Mouse (Mus musculus): Measurements from ENCODE around the gene D3Ertd751e.

The D3Ertd751e gene

DNA sequence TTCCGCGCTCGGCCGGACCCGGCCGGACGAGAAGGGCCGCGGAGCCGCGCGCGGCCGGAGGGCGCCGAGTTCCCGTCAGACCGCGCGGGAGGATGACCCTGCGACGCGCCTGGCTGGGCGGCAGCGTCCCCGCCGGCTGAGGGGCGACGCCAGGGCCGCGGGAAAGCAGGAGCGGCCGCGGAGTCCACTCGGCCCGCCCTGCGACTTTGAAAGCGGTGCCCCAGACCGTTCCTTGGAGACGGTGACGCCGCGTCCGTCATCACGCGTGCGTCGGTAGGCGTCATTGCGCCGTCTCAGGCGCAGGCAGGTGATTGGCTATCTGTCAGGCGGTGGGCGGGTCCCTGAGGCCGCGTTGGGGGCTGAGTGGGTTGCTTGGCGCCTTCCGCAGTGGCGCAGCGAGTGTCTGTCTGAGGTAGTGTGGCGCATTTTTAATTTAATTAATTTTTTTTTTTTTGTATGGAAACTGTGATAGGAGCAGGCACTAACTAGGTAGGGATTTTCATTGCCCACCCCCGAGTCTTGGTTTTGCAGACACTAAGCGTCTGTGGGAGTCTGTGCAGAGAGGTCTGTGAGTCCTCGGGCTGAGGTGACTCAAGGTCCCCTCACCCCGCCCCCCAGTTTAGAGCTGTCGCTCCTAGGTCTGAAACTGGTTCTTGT lies at the start of gene D3Ertd751e, which contains the start of gene Sclt1:
TSS of gene D3Ertd751e (plus strand) at position 334 of the 657 bp plus-strand sequence.
TSS of gene Sclt1 (minus strand) at position 237 of the 657 bp plus-strand sequence.
- in situ Hi-C loops (cut with MboI; ENCODE audit: unreplicated experiment in 2 of 2): loop anchor here in 1 of 2 experiments (25.0 kb wide), 2 partner anchors 655 to 930 kb away; partner anchors contain the start of genes Pgrmc2 and Plk4

DNA sequence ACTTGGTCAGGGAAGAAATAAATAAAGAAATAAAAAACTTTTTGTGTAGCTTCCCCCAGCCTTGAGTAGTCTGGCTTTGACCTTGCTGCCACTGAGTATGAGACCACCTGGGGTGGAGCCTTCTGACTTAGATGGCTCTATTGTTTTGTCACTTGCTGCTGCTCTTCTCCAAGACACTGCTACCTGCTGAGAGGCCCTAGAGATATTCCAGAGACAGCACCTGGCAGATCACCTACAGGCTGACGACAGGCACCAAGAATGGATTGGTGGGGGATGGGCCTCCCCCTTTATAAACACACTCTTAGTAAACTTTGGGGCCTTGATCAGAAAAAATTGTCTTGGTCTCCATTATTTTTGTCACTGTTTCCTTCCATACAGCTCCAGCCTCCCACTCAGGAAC lies 46.7 kb upstream of the D3Ertd751e start:
- in situ Hi-C loops (cut with MboI; ENCODE audit: unreplicated experiment in 2 of 2): no loop called here

DNA sequence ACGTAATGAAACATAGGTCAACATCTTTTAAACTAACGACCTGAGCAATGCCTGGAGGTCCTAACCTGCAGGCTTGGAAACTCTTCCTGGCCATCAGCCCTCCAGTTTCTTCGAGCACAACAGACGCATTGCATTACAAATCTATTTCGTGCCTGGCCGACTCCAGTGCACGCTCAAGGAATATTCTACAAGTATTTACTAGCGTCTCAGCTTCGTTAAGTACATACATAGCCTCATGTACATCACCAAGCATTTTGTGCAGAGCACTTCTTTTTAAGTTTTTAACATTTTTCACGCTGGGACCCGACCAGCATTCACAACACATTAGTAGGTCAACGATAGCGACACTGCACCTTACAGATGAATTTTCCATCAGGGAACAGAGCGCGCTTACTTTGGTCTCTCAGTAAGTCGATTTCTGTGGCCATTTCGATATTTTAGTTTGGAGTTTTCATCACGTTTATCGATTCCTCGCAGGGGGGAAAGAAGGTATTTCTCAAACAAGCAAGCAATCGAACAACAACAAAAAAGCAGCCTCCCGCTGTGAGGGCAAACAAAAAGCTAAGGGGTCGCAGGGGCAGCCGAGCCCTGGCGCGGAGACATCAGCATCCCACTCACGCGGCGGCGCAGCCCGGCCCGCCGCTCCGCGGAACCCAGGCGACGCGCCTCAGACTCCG lies 672 bp upstream of the D3Ertd751e start:
- in situ Hi-C loops (cut with MboI; ENCODE audit: unreplicated experiment in 2 of 2): loop anchor here in 1 of 2 experiments (25.0 kb wide), 2 partner anchors 654 to 929 kb away; partner anchors contain the start of genes Pgrmc2 and Plk4

DNA sequence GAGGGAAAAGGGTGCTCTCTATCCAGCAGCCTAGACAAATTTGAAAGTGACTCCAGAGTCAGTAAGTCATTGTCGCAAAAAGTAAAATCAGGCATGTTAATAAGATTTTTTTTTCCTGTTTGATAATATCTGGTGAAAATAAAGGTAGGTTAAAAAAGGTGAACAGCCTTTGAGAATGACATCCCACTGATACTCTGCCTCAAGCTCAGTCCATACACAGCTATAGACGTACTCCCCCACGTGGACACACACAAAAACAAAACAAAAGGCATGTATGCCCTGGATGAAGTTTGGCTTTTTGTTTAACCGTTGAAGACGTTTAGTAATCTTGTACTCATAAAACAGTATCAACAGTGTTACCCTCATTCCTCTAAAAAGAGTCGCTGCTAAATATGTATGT lies 1.0 kb downstream of the D3Ertd751e start:
- in situ Hi-C loops (cut with MboI; ENCODE audit: unreplicated experiment in 2 of 2): loop anchor here in 1 of 2 experiments (25.0 kb wide), 2 partner anchors 656 to 931 kb away; partner anchors contain the start of genes Pgrmc2 and Plk4

DNA sequence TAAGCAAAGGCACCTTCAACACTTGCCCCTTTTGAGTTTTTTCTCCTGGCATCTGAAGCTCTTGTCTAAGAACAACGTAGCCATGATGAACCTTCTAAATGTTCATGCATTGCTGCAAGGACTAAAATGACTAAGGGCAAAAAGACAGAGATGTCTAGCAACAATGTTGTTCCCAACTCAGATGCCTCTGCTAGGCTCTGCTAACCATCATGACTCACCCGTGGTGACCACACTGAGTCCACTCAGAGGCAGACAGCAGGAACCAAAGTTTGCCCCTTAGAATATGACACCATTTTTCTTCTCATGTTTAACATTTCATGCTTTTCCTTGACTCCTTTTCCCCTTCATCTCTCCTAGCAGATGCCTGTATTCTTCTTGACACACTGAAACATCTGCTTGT lies 12.1 kb downstream of the D3Ertd751e start:
- in situ Hi-C loops (cut with MboI; ENCODE audit: unreplicated experiment in 2 of 2): no loop called here

DNA sequence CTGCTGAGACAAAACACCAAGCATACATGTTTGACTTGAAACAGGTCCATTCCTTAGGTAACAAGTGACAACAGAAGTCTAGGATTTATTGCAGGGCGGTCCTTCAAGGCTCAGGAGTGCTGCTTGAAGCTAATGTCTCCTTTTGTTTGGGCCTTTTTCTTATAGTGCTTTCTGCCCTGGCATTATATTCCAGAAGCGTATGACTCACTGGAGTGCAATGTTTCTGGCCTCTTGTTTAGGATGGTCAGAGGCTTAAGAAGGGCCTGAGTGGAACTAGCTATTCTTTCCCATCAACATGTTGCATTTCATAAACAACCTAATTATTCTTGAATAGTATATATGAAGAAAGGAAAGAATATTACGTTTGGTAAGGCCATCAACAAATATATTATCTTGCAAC lies 19.7 kb downstream of the D3Ertd751e start:
- in situ Hi-C loops (cut with MboI; ENCODE audit: unreplicated experiment in 2 of 2): no loop called here

DNA sequence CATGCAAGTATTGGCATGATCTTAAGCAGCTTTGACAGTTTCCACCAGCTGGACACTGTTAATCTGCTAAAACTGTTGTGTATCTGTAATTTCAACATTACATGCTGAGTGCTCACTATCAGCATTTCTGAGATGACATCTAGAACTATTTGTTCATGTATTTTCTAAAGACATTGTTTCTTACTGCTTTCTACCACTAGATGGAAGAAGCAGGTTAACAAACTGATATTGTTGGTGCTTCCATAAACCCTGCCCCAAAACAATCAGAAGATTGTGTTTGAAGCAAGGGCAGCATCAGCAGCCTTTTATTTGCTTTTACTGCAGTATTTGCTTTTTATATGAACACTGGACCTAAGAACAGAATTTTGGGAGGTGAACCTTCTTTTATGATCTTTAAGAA lies 70.0 kb downstream of the D3Ertd751e start:
- in situ Hi-C loops (cut with MboI; ENCODE audit: unreplicated experiment in 2 of 2): no loop called here

Data from v-Abl transformed pro-B cells (cell line).